Mouse (Mus musculus): Measurements from ENCODE around the gene Meioc. TPM values are rescaled to one million over a fixed set of nuclear protein-coding genes. Genes with fewer than 3 reads are reported as not detected.
A peak's percentile ranks its signal among the peaks of the same experiment; 100 is the strongest.

Meioc gene
- total RNA-seq, 1 experiment, result 9.8 TPM

- Histone ChIP-seq H3K9ac (ENCODE audit: insufficient read depth, low read depth, low read length, poor library complexity, severe bottlenecking) (no peak overlapping the region), H3K9me3 (ENCODE audit: control insufficient read depth, insufficient read depth, low read depth, low read length) (no peaks in the 10 kb centered on the region), H3K4me1 (ENCODE audit: control insufficient read depth in 2 of 2, insufficient read depth in 2 of 2, low read length in 2 of 2, poor library complexity in 1 of 2) (peaks cover 0 to 23% of the 10 kb centered on the region in 2 experiments; a peak in 2 of 4 replicates), H3K36me3 (ENCODE audit: control insufficient read depth, insufficient read depth, low read length, poor library complexity, severe bottlenecking) (no peaks in the 10 kb centered on the region), H3K4me3 (ENCODE audit: insufficient read depth in 1 of 2, low read depth in 1 of 2, low read length in 2 of 2, poor library complexity in 1 of 2, severe bottlenecking in 1 of 2) (no peak overlapping the region), H3K27ac (ENCODE audit: insufficient read depth, low read depth, low read length, poor library complexity, severe bottlenecking) (no peak overlapping the region)
- DNase-seq (ENCODE audit: low read depth, low spot score), result no peak
- in situ Hi-C loops (cut with MboI; ENCODE audit: low sequenced_read_pairs in 2 of 2, unreplicated experiment in 2 of 2), result no loop called here
- no peak for TF ChIP-seq HCFC1 (IDR thresholded peaks at IDR 0.05; ENCODE audit: borderline replicate concordance, insufficient read depth, low read length)
- no peak for TF ChIP-seq ZC3H11A (IDR thresholded peaks at IDR 0.05; ENCODE audit: borderline replicate concordance, low read depth, low read length)
- no peak for TF ChIP-seq CHD2 (IDR thresholded peaks at IDR 0.05; ENCODE audit: low read depth, low read length)
- no peak for TF ChIP-seq MAFK (IDR thresholded peaks at IDR 0.05; ENCODE audit: insufficient read depth, low read depth, low read length)
- TF ChIP-seq ZNF384 (IDR thresholded peaks at IDR 0.05; ENCODE audit: low read depth, low read length), result no peak
Measured at GRCm38 (mm10) chr11:102631203-102631602, 32.3 kb upstream of the Meioc start.

- Histone ChIP-seq H3K9ac (ENCODE audit: insufficient read depth, low read depth, low read length, poor library complexity, severe bottlenecking) (peak overlapping the region; percentile 55; the same call in 1 of the 2 replicates), H3K36me3 (ENCODE audit: control insufficient read depth, insufficient read depth, low read length, poor library complexity, severe bottlenecking) (no peaks in the 10 kb centered on the region), H3K9me3 (ENCODE audit: control insufficient read depth, insufficient read depth, low read depth, low read length) (no peaks in the 10 kb centered on the region), H3K27ac (ENCODE audit: insufficient read depth, low read depth, low read length, poor library complexity, severe bottlenecking) (no peak overlapping the region), H3K4me3 (ENCODE audit: insufficient read depth in 1 of 2, low read depth in 1 of 2, low read length in 2 of 2, poor library complexity in 1 of 2, severe bottlenecking in 1 of 2) (peak overlapping the region; percentile 49 to 70; a peak in 2 of 4 replicates), H3K4me1 (ENCODE audit: control insufficient read depth in 2 of 2, insufficient read depth in 2 of 2, low read length in 2 of 2, poor library complexity in 1 of 2) (peaks cover 0 to 23% of the 10 kb centered on the region in 2 experiments; a peak in 2 of 4 replicates)
- TF ChIP-seq HCFC1 (IDR thresholded peaks at IDR 0.05; ENCODE audit: borderline replicate concordance, insufficient read depth, low read length) (no peak), MAFK (IDR thresholded peaks at IDR 0.05; ENCODE audit: insufficient read depth, low read depth, low read length) (no peak), ZNF384 (IDR thresholded peaks at IDR 0.05; ENCODE audit: low read depth, low read length) (no peak), CHD2 (IDR thresholded peaks at IDR 0.05; ENCODE audit: low read depth, low read length) (no peak), ZC3H11A (IDR thresholded peaks at IDR 0.05; ENCODE audit: borderline replicate concordance, low read depth, low read length) (no peak)
- no peak for DNase-seq (ENCODE audit: low read depth, low spot score)
- in situ Hi-C loops (cut with MboI; ENCODE audit: low sequenced_read_pairs in 2 of 2, unreplicated experiment in 2 of 2), result no loop called here
Measured at GRCm38 (mm10) chr11:102632725-102633124, 30.8 kb upstream of the Meioc start.

DNA sequence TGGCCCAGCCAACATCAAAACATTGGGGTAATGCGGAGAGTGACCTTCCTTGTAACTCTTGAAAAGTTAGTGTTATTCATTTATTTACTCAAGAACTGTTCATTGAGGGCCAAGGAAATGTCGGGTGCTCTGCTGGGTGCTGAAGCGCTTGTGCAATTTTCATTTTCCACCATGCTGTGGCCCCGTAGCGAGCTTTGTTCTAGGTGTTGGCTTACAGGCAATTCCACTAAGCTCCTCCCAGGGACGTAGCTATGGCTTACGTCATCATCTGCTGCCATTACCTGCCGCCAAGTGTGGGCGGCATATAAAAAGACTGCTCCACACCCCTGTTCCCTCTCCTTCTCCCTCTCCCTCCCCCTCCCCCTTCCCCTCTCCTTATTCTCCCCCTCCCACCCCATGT lies 30.1 kb upstream of the Meioc start:
- peak; percentile 66 for DNase-seq (ENCODE audit: low read depth, low spot score)
- H3K36me3 ChIP-seq (ENCODE audit: control insufficient read depth, insufficient read depth, low read length, poor library complexity, severe bottlenecking), result no peaks in the 10 kb centered on the region
- H3K9me3 ChIP-seq (ENCODE audit: control insufficient read depth, insufficient read depth, low read depth, low read length), result no peaks in the 10 kb centered on the region
- in situ Hi-C loops (cut with MboI; ENCODE audit: low sequenced_read_pairs in 2 of 2, unreplicated experiment in 2 of 2), result no loop called here
- H3K27ac ChIP-seq (ENCODE audit: insufficient read depth, low read depth, low read length, poor library complexity, severe bottlenecking), result no peak overlapping the region; the same call in 1 of the 2 replicates
- peak overlapping the region; percentile 49 to 70 for H3K4me3 ChIP-seq (ENCODE audit: insufficient read depth in 1 of 2, low read depth in 1 of 2, low read length in 2 of 2, poor library complexity in 1 of 2, severe bottlenecking in 1 of 2)
- H3K9ac ChIP-seq (ENCODE audit: insufficient read depth, low read depth, low read length, poor library complexity, severe bottlenecking), result peak overlapping the region; percentile 67
- H3K4me1 ChIP-seq (ENCODE audit: control insufficient read depth in 2 of 2, insufficient read depth in 2 of 2, low read length in 2 of 2, poor library complexity in 1 of 2), result peaks cover 0 to 23% of the 10 kb centered on the region in 2 experiments; a peak in 2 of 4 replicates
- TF ChIP-seq MAFK (IDR thresholded peaks at IDR 0.05; ENCODE audit: insufficient read depth, low read depth, low read length) (no peak), ZC3H11A (IDR thresholded peaks at IDR 0.05; ENCODE audit: borderline replicate concordance, low read depth, low read length) (no peak)

DNA sequence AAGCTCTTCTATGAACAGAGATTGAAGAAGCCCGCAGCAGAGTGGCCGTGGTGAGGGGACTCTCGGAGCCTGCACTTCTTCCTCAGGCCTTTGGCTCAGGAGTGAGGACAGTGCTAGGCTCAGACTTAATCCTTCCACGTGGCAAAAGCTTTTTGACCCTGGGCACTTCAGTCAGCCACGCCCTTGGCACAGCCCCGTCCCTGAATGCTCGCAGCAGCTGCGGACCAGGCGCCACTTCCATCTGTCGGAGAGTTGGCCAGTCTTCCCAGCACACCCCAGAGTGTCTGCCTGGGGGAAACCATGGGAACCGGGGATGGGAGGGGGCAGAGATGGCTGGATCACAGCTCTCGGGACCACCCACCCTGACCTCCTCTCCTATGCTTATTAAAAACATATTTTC lies 26.6 kb upstream of the Meioc start:
- H3K27ac ChIP-seq (ENCODE audit: insufficient read depth, low read depth, low read length, poor library complexity, severe bottlenecking), result no peak overlapping the region
- peaks cover 0 to 12% of the 10 kb centered on the region in 2 experiments; a peak in 2 of 4 replicates for H3K4me1 ChIP-seq (ENCODE audit: control insufficient read depth in 2 of 2, insufficient read depth in 2 of 2, low read length in 2 of 2, poor library complexity in 1 of 2)
- in situ Hi-C loops (cut with MboI; ENCODE audit: low sequenced_read_pairs in 2 of 2, unreplicated experiment in 2 of 2), result no loop called here

More for the DNA sequence above, 26.6 kb upstream of the Meioc start:
- no peak overlapping the region for H3K4me3 ChIP-seq (ENCODE audit: insufficient read depth in 1 of 2, low read depth in 1 of 2, low read length in 2 of 2, poor library complexity in 1 of 2, severe bottlenecking in 1 of 2)
- no peak overlapping the region for H3K9ac ChIP-seq (ENCODE audit: insufficient read depth, low read depth, low read length, poor library complexity, severe bottlenecking)
- TF ChIP-seq CHD2 (IDR thresholded peaks at IDR 0.05; ENCODE audit: low read depth, low read length) (no peak), ZC3H11A (IDR thresholded peaks at IDR 0.05; ENCODE audit: borderline replicate concordance, low read depth, low read length) (no peak), HCFC1 (IDR thresholded peaks at IDR 0.05; ENCODE audit: borderline replicate concordance, insufficient read depth, low read length) (no peak), MAFK (IDR thresholded peaks at IDR 0.05; ENCODE audit: insufficient read depth, low read depth, low read length) (no peak), ZNF384 (IDR thresholded peaks at IDR 0.05; ENCODE audit: low read depth, low read length) (no peak)
- no peak for DNase-seq (ENCODE audit: low read depth, low spot score)
- H3K9me3 ChIP-seq (ENCODE audit: control insufficient read depth, insufficient read depth, low read depth, low read length), result no peaks in the 10 kb centered on the region
- H3K36me3 ChIP-seq (ENCODE audit: control insufficient read depth, insufficient read depth, low read length, poor library complexity, severe bottlenecking), result no peaks in the 10 kb centered on the region
